Mouse (Mus musculus) left cerebral cortex, postnatal 4 days (tissue): ENCODE results near the gene Phgr1. TPM values are rescaled to one million over a fixed set of nuclear protein-coding genes. Genes with fewer than 3 reads are reported as not detected.

ENCODE experiments used
- DNase-seq: peaks from one replicate; pipeline ENCODE4 v3.0.0-alpha.2; 2022
- intact Hi-C: fragments of 180-260 bp; cut with DNase I; formaldehyde crosslinking; loops from one replicate; pipeline ENCODE4 v1.15.1; 2025
- total RNA-seq, 2 experiments: library from RNA; stranded (reverse); gene quantifications; 2 replicates each; pipeline ENCODE4 v1.2.3; 2021

Gene Phgr1
- total RNA-seq, 2 experiments from 2014 or later = not detected

DNA sequence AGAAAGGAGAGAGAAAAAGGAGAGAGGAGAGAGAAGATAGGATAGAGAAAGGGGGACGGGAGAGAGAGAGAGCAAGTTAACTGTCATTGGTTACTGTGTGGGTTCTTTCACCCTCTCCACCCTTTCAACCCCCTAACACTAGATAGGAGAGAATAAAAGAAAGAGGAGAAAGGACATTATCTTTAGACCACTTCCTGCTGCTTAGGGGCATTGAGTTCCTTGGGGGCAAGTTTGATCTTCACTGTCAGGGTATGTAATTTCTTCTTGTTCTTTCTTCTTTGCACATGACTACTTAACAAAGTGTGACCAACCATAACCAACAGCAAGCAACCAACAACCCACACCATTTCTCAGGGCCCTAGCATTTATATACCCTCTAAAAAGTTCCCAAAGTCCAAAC is 40.2 kb downstream of the Phgr1 start:
- intact Hi-C loops = no loop called here
- DNase-seq = no peak

DNA sequence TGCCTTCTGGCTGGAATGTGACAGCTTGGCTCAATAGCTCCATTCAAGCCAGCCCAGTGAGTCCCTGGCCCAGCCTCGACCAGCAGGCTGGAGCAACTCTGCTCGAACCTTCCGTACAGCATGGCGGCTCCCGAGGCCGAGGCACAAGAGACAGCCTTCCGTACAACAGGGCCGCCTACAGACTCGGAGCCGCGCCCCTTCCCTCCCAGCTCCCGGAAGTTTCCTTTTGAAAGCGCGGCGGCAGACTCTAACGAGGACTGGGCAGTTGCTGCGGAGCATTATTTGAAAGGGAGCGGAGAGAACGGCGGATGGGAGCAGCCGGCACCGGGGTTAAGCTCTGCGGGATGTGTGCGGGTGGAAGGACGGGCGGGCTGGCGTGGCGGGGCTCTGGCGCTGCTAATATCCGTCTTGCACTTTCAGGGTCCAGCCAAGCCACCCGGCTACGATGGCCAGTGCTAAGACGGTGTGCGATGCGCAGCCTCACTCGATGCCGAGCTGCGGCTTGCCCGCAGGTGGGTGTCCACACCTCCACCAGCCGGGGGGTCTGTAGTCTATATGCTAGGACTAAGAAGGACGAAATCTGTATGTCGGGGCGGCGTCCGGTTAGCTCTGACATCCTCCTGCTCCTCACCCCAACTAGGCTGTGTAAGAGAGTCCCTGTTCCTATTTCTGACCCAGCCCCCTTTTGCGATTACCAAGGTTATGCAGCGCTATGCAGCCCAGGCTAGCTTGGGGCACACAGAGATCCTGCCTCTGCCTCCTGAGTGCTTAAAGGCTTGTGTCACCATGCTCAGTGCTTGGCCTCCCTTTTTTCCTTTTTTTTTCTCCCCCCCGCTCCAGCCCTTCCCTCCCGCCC is 41.6 kb downstream of the Phgr1 start, which contains the start of gene Knstrn:
TSS of gene Knstrn (plus strand) at position 23 of the 856 bp plus-strand sequence.
- peak; percentile 93 for DNase-seq
- intact Hi-C loops = no loop called here

DNA sequence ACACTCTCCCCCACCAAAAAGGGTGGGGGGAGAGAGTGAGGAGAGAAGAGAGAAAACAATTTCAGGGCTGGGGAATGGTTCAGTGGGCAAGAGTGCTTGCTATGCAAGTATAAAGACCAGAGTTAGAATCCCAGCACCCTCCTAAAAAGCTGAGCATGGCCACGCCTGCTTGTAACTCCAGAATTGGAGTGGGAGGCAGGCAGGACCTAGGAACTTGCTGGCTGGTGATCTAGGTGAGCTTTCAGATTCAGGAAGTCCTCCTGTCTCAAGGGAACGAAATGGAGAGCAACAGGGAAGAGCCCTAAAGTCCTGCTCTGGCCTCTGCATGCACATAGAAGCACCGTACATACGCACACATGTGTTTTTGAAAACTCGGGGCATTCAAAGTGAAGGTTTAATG is 50.2 kb downstream of the Phgr1 start:
- no peak for DNase-seq
- intact Hi-C loops = no loop called here

DNA sequence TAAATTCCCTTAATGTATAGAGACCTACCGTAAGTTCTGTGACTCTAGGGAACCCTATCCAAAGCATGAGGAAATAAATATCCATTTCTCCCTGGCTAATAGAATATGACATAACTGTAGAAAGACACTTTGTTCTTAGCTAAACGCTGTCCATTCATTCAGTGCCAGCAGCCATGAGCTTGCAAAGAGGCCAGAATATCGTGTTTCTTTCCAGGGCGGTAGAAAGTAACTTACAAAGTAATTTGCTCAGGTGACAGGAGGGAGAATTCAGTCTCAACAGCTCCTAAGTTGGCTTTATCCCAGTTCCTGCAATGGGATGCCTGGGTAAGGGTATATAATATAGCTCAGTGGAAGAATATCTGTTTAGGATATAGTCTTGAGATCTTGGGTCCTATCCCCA is 51.8 kb downstream of the Phgr1 start:
- no peak for DNase-seq
- intact Hi-C loops = no loop called here

Other genes with a start within 250 kb of the Phgr1 start
- 1 to 10 TPM; 5.7 to 6.0 TPM for gene Bmf, start 223.1 kb upstream of the Phgr1 start, total RNA-seq
- gene Bub1b, start 174.6 kb upstream of the Phgr1 start, total RNA-seq = 1 to 10 TPM; 5.7 to 5.9 TPM
- gene Pak6, start 109.5 kb upstream of the Phgr1 start, total RNA-seq = 100 to 1,000 TPM; 142 to 154 TPM
- 1 to 10 TPM; 2.2 to 2.5 TPM for gene Ankrd63, start 68.8 kb upstream of the Phgr1 start, total RNA-seq
- 1 to 10 TPM; 1.8 to 2.1 TPM for gene Plcb2, start 44.3 kb upstream of the Phgr1 start, total RNA-seq
- gene Inafm2, start 27.0 kb upstream of the Phgr1 start, total RNA-seq = 10 to 100 TPM; 17.8 to 19.7 TPM
- gene Ccdc9b, start 10.1 kb upstream of the Phgr1 start, total RNA-seq = 1 to 10 TPM; 1.8 to 2.1 TPM
- 100 to 1,000 TPM; 109 to 128 TPM for gene Disp2, start 7.0 kb downstream of the Phgr1 start, total RNA-seq
- gene Knstrn, start 41.2 kb downstream of the Phgr1 start, total RNA-seq = 1 to 10 TPM; 7.6 to 8.3 TPM
- gene Ivd, start 89.2 kb downstream of the Phgr1 start, total RNA-seq = 10 to 100 TPM; 50.7 to 57.6 TPM
- gene Bahd1, start 127.6 kb downstream of the Phgr1 start, total RNA-seq = 10 to 100 TPM; 32.3 to 35.6 TPM
- 1 to 10 TPM; 4.0 to 4.3 TPM for gene Chst14, start 153.7 kb downstream of the Phgr1 start, total RNA-seq